26 mouse cellular contexts compared by ENCODE assay signal in genomic region chr10:70186586-70186985, GRCm38 (mm10). TPM values are rescaled to one million over a fixed set of nuclear protein-coding genes. Genes with fewer than 3 reads are reported as not detected.
DNase-seq lines count a peak whose midpoint lies in the region; ATAC-seq lines count a peak whose summit lies in the region.
"Had no signal": no experiment of that assay in that cellular context is flagged by ENCODE, and none has a peak within 500 bp of the region (broad histone marks: within the 10 kb centered on the region; RNA-seq: fewer than 3 reads in every experiment).

No protein-coding gene starts in this region.

- intact Hi-C loops in heart, postnatal 25 days (cut with DNase I) = no loop called here

- no peak overlapping the region for H3K4me2 ChIP-seq in limb, embryonic 11.5 days (ENCODE audit: low read depth, severe bottlenecking)
- no peak overlapping the region for H3K4me2 ChIP-seq in heart, embryonic 12.5 days
- H3K4me2 ChIP-seq: heart, embryonic 13.5 days; hindbrain, embryonic 12.5 days; limb, embryonic 15.5 days; midbrain, embryonic 11.5 days; stomach, embryonic 15.5 days had no signal

- WGBS in limb, embryonic 11.5 days = 93% methylated on average over 7 of the region's 7 CpGs
- WGBS in limb, embryonic 10.5 days = 94% methylated on average over 7 of the region's 7 CpGs
- 85% methylated on average over 7 of the region's 7 CpGs for WGBS in heart, embryonic 12.5 days

- H3K9ac ChIP-seq in limb, embryonic 11.5 days (ENCODE audit: low read length) = no peak overlapping the region
- H3K9ac ChIP-seq in heart, embryonic 12.5 days = no peak overlapping the region
- H3K9ac ChIP-seq: heart, embryonic 13.5 days; hindbrain, embryonic 12.5 days; limb, embryonic 15.5 days; stomach, embryonic 15.5 days had no signal

- H3K27ac ChIP-seq in limb, embryonic 11.5 days (replicated peaks; ENCODE audit: low read depth, low read length) = no peak overlapping the region
- no peak overlapping the region for H3K27ac ChIP-seq in limb, embryonic 10.5 days
- no peak overlapping the region for H3K27ac ChIP-seq in heart, embryonic 12.5 days (ENCODE audit: poor library complexity, severe bottlenecking)
- H3K27ac ChIP-seq: embryonic facial prominence, embryonic 10.5 days; hindbrain, embryonic 12.5 days; limb, embryonic 15.5 days; macrophage; stomach, embryonic 15.5 days had no signal

- peak; percentile 92 for DNase-seq in heart, adult 11 months
- DNase-seq in heart, postnatal 25 days (ENCODE audit: low spot score) = no peak
- DNase-seq in limb, embryonic 11.5 days (ENCODE audit: low spot score) = no peak
- no peak for DNase-seq in limb, embryonic 10.5 days (ENCODE audit: low spot score)
- peak; percentile 92 for DNase-seq in fat pad, adult 2 months (ENCODE audit: extremely low read depth, low read depth, low spot score)
- peak; percentile 52 to 69 for DNase-seq in kidney, postnatal 36 days
- DNase-seq: cerebellum, adult 11 months; cerebellum, adult 9-11 months; layer of hippocampus, adult 9-11 months had no signal

- no peaks in the 10 kb centered on the region for H3K27me3 ChIP-seq in limb, embryonic 11.5 days (ENCODE audit: control insufficient read depth, insufficient read depth, low read length)
- H3K27me3 ChIP-seq in limb, embryonic 10.5 days (ENCODE audit: low read depth, poor library complexity, severe bottlenecking) = no peaks in the 10 kb centered on the region
- H3K27me3 ChIP-seq in heart, embryonic 12.5 days (replicated peaks) = no peaks in the 10 kb centered on the region
- H3K27me3 ChIP-seq: heart, embryonic 13.5 days; hindbrain, embryonic 12.5 days; limb, embryonic 15.5 days; stomach, embryonic 15.5 days had no signal

- H3K9me3 ChIP-seq in limb, embryonic 11.5 days (ENCODE audit: control insufficient read depth, low read length) = no peaks in the 10 kb centered on the region
- H3K9me3 ChIP-seq in limb, embryonic 10.5 days (replicated peaks) = no peaks in the 10 kb centered on the region
- H3K9me3 ChIP-seq in heart, embryonic 12.5 days (replicated peaks) = no peaks in the 10 kb centered on the region
- H3K9me3 ChIP-seq: heart, embryonic 13.5 days; hindbrain, embryonic 12.5 days; limb, embryonic 15.5 days; stomach, embryonic 15.5 days had no signal

- H3K36me3 ChIP-seq in limb, embryonic 11.5 days (ENCODE audit: control insufficient read depth, insufficient read depth, low read length) = peaks cover 18% of the 10 kb centered on the region
- H3K36me3 ChIP-seq in limb, embryonic 10.5 days = peaks cover 76% of the 10 kb centered on the region
- peaks cover 59% of the 10 kb centered on the region for H3K36me3 ChIP-seq in heart, embryonic 12.5 days

- H3K4me1 ChIP-seq in limb, embryonic 11.5 days (ENCODE audit: control insufficient read depth, insufficient read depth, low read length) = peaks cover 4% of the 10 kb centered on the region; the same call in 1 of the 2 replicates
- peaks cover 7% of the 10 kb centered on the region for H3K4me1 ChIP-seq in limb, embryonic 10.5 days
- H3K4me1 ChIP-seq in heart, embryonic 12.5 days (replicated peaks) = peaks cover 12% of the 10 kb centered on the region
- H3K4me1 ChIP-seq: stomach, embryonic 15.5 days had no signal

- ATAC-seq in limb, embryonic 11.5 days (ENCODE audit: insufficient number of reproducible peaks, low FRiP score, low TSS enrichment, low read depth) = 0 out of 2 replicates have a peak, but pooled peaks have one; percentile 13
- ATAC-seq in heart, embryonic 12.5 days (ENCODE audit: insufficient number of reproducible peaks, low FRiP score) = no peak
- ATAC-seq: activated CD4-positive, CD25-positive, alpha-beta regulatory T cell, adult 4 months; inflammation-experienced regulatory T-cells, adult 6 months had no signal

- no peak overlapping the region for H3K4me3 ChIP-seq in limb, embryonic 11.5 days (ENCODE audit: low read depth, low read length)
- no peak overlapping the region for H3K4me3 ChIP-seq in limb, embryonic 10.5 days
- no peak overlapping the region for H3K4me3 ChIP-seq in heart, embryonic 12.5 days
- H3K4me3 ChIP-seq: embryonic facial prominence, embryonic 10.5 days; heart, embryonic 13.5 days; hindbrain, embryonic 12.5 days; limb, embryonic 15.5 days; stomach, embryonic 15.5 days had no signal

RNA-seq across cellular contexts. Expression of gene Mrln, which starts 17.9 kb away (rescaled TPM):
- 1 to 10 TPM; 3.0 to 3.8 TPM for total RNA-seq in heart, postnatal 25 days (2021)
- polyA plus RNA-seq in limb, embryonic 11.5 days (2014; fragmentation: Nextera tagmentation; extraction: Ambion mirVana) = 9.9 and 10.4 TPM in 2 replicates
- 0.39 and 2.9 TPM in 2 replicates for polyA plus RNA-seq in limb, embryonic 10.5 days (2016; fragmentation: Nextera tagmentation; extraction: Ambion mirVana)
- polyA plus RNA-seq in heart, embryonic 12.5 days (2016; fragmentation: Nextera tagmentation; extraction: Ambion mirVana) = 0.45 and 0.90 TPM in 2 replicates
- total RNA-seq: left cerebral cortex, adult 18-20 months; left cerebral cortex, postnatal 25 days; MEL; monocyte, adult 5-6 weeks had no signal
- polyA plus RNA-seq: activated CD4-positive, CD25-positive, alpha-beta regulatory T cell, adult 4 months; inflammation-experienced regulatory T-cells, adult 6 months; large intestine, adult 2 months; macrophage; midbrain, embryonic 11.5 days had no signal

RNA-seq across cellular contexts. Expression of gene Slc16a9, which starts 58.3 kb away (rescaled TPM):
- 1 to 10 TPM; 3.3 to 3.6 TPM for total RNA-seq in heart, postnatal 25 days (2021)
- polyA plus RNA-seq in limb, embryonic 11.5 days (2014; fragmentation: Nextera tagmentation; extraction: Ambion mirVana) = 0.11 and 0.16 TPM in 2 replicates
- 0.14 and 0.28 TPM in 2 replicates for polyA plus RNA-seq in limb, embryonic 10.5 days (2016; fragmentation: Nextera tagmentation; extraction: Ambion mirVana)
- 0.82 and 0.98 TPM in 2 replicates for polyA plus RNA-seq in heart, embryonic 12.5 days (2016; fragmentation: Nextera tagmentation; extraction: Ambion mirVana)
- total RNA-seq: MEL; monocyte, adult 5-6 weeks; neutrophil, adult 5-6 weeks had no signal
- polyA plus RNA-seq: activated CD4-positive, CD25-positive, alpha-beta regulatory T cell, adult 4 months; C2C12; inflammation-experienced regulatory T-cells, adult 6 months had no signal

Comparison
In these comparisons a context has a peak if more than half of its experiments do, and no peak if none do; other contexts are left out.
1. DNase-seq: peak in heart, adult 11 months (single experiment), fat pad, adult 2 months (single experiment) and kidney, postnatal 36 days (2 of 2); none in heart, postnatal 25 days (single experiment), limb, embryonic 11.5 days (single experiment) and limb, embryonic 10.5 days (single experiment).